Mouse (Mus musculus): ENCODE measurements around the gene Ces1g. TPM values are rescaled to one million over a fixed set of nuclear protein-coding genes. Genes with fewer than 3 reads are reported as not detected.

The Ces1g gene
- polyA plus RNA-seq, 1 experiment from 2014 or later, result 3.7 TPM

DNA sequence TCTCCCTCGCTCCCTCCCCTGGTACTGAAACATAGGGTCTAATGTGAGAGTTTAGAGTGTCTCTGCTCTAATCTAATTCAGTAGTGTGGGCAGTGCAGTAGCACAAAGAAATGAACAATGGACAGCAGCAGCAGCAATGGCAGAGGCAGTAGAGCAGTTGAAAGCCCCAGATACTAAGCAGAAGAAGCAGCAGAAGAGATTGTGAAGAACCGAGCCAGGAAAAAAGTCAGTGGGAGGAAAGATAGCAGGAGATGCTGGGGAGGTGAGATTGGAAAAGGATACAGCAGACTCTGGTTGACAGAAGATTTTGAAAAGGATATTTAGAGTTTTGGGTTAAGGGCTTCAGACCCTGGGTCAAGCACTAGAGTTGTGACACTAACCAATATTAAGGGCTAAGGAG is 21.6 kb downstream of the Ces1g start:
- ATAC-seq (ENCODE audit: low read depth), result no peak
- no peak overlapping the region for H3K9ac ChIP-seq (ENCODE audit: low read depth, low read length)
- no peak overlapping the region for H3K27ac ChIP-seq (ENCODE audit: low read length)
- WGBS (ENCODE audit: insufficient replicate concordance), result 59% methylated on average over 2 of the region's 2 CpGs
- no peaks in the 10 kb centered on the region for H3K36me3 ChIP-seq (ENCODE audit: control insufficient read depth, insufficient read depth)
- no peaks in the 10 kb centered on the region for H3K27me3 ChIP-seq (ENCODE audit: control insufficient read depth, insufficient read depth, low read depth, low read length)
- H3K9me3 ChIP-seq (replicated peaks; ENCODE audit: control insufficient read depth, low read length), result no peaks in the 10 kb centered on the region
- no peak overlapping the region for H3K4me2 ChIP-seq (ENCODE audit: low read depth, low read length)
- no peaks in the 10 kb centered on the region for H3K4me1 ChIP-seq (ENCODE audit: control insufficient read depth, low read depth, low read length)
- no peak overlapping the region for H3K4me3 ChIP-seq (ENCODE audit: low read depth, low read length)

DNA sequence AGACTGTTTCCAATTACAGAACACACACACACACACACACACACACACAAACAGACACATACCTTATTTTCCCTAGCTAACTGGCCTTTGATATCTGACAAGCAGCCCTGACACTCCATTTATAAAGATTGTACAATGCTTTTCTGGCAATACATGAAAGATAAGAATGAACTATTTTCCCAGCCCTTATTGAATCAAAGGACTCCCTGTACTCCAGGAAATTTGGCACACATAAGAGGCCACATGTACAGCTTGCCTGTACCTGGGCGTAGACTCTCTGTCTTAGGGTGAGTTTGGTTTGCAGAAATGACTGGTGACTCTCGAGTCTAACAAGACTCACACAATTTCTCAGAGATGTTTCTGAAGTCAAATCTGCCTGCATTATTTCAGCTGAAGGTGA is 53.2 kb downstream of the Ces1g start:
- WGBS (ENCODE audit: insufficient replicate concordance), result 57% methylated on average over 2 of the region's 2 CpGs
- no peak for ATAC-seq (ENCODE audit: low read depth)
- no peaks in the 10 kb centered on the region for H3K27me3 ChIP-seq (ENCODE audit: control insufficient read depth, insufficient read depth, low read depth, low read length)
- no peaks in the 10 kb centered on the region for H3K4me1 ChIP-seq (ENCODE audit: control insufficient read depth, low read depth, low read length)
- H3K36me3 ChIP-seq (ENCODE audit: control insufficient read depth, insufficient read depth), result no peaks in the 10 kb centered on the region
- no peak overlapping the region for H3K4me2 ChIP-seq (ENCODE audit: low read depth, low read length)
- no peak overlapping the region for H3K27ac ChIP-seq (ENCODE audit: low read length)
- H3K4me3 ChIP-seq (ENCODE audit: low read depth, low read length), result no peak overlapping the region
- H3K9ac ChIP-seq (ENCODE audit: low read depth, low read length), result no peak overlapping the region
- H3K9me3 ChIP-seq (replicated peaks; ENCODE audit: control insufficient read depth, low read length), result no peaks in the 10 kb centered on the region

DNA sequence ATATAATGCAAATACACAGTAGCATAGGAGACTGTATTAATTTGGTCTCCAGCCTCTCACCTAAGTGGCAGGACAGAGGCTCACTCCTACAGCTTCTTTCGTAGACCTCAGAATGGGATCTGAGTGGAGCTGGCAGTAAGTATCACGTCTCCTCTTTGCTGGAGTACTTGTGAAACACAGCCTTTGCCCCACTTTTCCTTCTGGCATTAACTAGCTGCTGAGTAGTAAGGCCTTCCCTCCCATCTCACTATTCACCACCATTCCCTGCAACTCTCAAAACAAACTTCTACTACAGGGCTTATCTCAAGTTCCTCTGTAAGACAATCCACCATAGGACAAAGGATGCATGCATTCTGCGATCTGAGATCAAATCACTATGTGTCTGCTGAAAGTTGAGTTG is 54.8 kb downstream of the Ces1g start:
- no peak for ATAC-seq (ENCODE audit: low read depth)
- H3K36me3 ChIP-seq (ENCODE audit: control insufficient read depth, insufficient read depth), result no peaks in the 10 kb centered on the region
- no peak overlapping the region for H3K9ac ChIP-seq (ENCODE audit: low read depth, low read length)
- no peaks in the 10 kb centered on the region for H3K4me1 ChIP-seq (ENCODE audit: control insufficient read depth, low read depth, low read length)
- no peaks in the 10 kb centered on the region for H3K9me3 ChIP-seq (replicated peaks; ENCODE audit: control insufficient read depth, low read length)
- no peaks in the 10 kb centered on the region for H3K27me3 ChIP-seq (ENCODE audit: control insufficient read depth, insufficient read depth, low read depth, low read length)
- H3K4me3 ChIP-seq (ENCODE audit: low read depth, low read length), result no peak overlapping the region
- H3K27ac ChIP-seq (ENCODE audit: low read length), result no peak overlapping the region
- H3K4me2 ChIP-seq (ENCODE audit: low read depth, low read length), result no peak overlapping the region
- WGBS (ENCODE audit: insufficient replicate concordance), result 48% methylated on average over 3 of the region's 3 CpGs

DNA sequence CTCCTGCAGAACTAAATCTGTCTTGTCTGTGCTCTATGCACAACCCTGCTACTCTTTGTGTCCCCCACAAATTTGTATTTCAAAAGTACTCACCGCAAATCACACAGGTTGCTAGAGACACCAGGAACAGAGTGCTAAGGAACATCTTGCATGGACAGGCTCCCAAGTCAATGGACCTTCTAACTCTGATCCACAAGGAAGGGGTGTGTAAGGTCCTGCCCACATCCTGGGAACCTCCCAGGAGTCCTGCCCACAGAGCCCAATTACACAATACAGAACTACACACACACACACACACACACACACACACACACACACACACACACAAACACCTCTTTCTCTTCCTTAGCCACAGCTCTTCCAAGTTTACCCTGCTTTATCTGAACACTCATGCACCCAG is 57.6 kb downstream of the Ces1g start, which contains the start of gene Ces1f:
Ces1f (minus strand) TSS at position 192 of the 400 bp plus-strand sequence.
- Histone ChIP-seq H3K36me3 (ENCODE audit: control insufficient read depth, insufficient read depth) (no peaks in the 10 kb centered on the region), H3K27ac (ENCODE audit: low read length) (no peak within 1 kb of the TSS), H3K4me3 (ENCODE audit: low read depth, low read length) (no peak within 1 kb of the TSS), H3K27me3 (ENCODE audit: control insufficient read depth, insufficient read depth, low read depth, low read length) (no peaks in the 10 kb centered on the region), H3K4me1 (ENCODE audit: control insufficient read depth, low read depth, low read length) (no peaks in the 10 kb centered on the region), H3K9me3 (replicated peaks; ENCODE audit: control insufficient read depth, low read length) (no peaks in the 10 kb centered on the region), H3K9ac (ENCODE audit: low read depth, low read length) (no peak within 1 kb of the TSS), H3K4me2 (ENCODE audit: low read depth, low read length) (no peak within 1 kb of the TSS)
- no peak for ATAC-seq (ENCODE audit: low read depth)
- 76% methylated on average over 1 of the region's 1 CpGs for WGBS (ENCODE audit: insufficient replicate concordance)

DNA sequence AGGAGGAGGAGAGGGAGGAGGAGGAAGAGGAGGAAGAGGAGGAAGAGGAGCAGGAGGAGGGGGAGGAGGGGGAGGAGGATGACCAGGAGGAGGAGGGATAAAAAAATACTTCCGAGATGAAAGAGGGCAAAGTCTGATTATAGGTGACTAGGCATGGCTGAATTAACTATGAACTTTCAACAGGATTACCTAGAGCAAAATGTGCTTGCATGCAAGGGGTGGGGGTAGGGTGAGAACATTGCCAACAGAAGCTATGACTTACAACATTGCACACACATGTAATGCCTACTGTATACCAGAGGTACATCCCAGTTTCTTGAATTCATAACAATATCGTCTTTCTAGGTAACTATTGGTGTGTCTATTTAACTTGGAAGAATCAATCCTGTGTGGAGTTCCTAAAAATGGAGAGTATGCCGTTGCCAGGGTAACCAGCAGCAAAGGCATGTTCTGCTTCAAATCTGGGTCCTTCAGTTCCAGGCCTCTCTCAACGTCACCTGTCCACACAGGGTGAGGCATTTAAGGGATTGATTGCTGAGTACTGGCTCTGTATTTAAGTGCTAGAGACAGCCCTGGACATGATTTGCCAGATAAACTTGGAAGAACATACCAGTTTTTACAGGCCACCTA is 58.8 kb downstream of the Ces1g start:
- Histone ChIP-seq H3K27me3 (ENCODE audit: control insufficient read depth, insufficient read depth, low read depth, low read length) (no peaks in the 10 kb centered on the region), H3K4me3 (ENCODE audit: low read depth, low read length) (no peak overlapping the region), H3K36me3 (ENCODE audit: control insufficient read depth, insufficient read depth) (no peaks in the 10 kb centered on the region), H3K27ac (ENCODE audit: low read length) (no peak overlapping the region), H3K4me2 (ENCODE audit: low read depth, low read length) (no peak overlapping the region), H3K9ac (ENCODE audit: low read depth, low read length) (no peak overlapping the region), H3K4me1 (ENCODE audit: control insufficient read depth, low read depth, low read length) (no peaks in the 10 kb centered on the region), H3K9me3 (replicated peaks; ENCODE audit: control insufficient read depth, low read length) (no peaks in the 10 kb centered on the region)
- ATAC-seq (ENCODE audit: low read depth), result no peak
- 53% methylated on average over 4 of the region's 4 CpGs for WGBS (ENCODE audit: insufficient replicate concordance)

DNA sequence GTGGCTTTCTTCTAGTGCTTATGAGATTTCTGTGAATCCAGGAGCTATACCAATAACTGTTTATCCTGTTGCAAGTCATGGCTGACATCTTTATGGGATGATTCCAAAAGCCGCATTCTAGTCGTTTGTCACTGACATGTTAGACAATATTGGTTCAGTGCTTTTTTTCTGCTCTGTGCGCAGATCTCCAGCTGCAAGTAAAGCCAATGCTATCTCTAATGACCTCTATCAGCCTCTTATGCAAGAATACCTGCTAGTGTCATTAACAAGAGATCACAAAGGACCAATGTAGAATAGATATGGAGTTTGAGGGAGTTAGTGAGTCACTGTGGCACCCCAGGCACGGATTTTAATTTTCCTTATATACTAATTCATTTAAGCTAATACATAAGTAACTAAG is 62.5 kb downstream of the Ces1g start:
- no peak overlapping the region for H3K4me3 ChIP-seq (ENCODE audit: low read depth, low read length)
- 66% methylated on average over 4 of the region's 4 CpGs for WGBS (ENCODE audit: insufficient replicate concordance)
- no peaks in the 10 kb centered on the region for H3K4me1 ChIP-seq (ENCODE audit: control insufficient read depth, low read depth, low read length)
- no peak overlapping the region for H3K27ac ChIP-seq (ENCODE audit: low read length)
- H3K27me3 ChIP-seq (ENCODE audit: control insufficient read depth, insufficient read depth, low read depth, low read length), result no peaks in the 10 kb centered on the region
- ATAC-seq (ENCODE audit: low read depth), result no peak
- H3K9ac ChIP-seq (ENCODE audit: low read depth, low read length), result no peak overlapping the region
- no peak overlapping the region for H3K4me2 ChIP-seq (ENCODE audit: low read depth, low read length)
- H3K36me3 ChIP-seq (ENCODE audit: control insufficient read depth, insufficient read depth), result no peaks in the 10 kb centered on the region
- H3K9me3 ChIP-seq (replicated peaks; ENCODE audit: control insufficient read depth, low read length), result no peaks in the 10 kb centered on the region

DNA sequence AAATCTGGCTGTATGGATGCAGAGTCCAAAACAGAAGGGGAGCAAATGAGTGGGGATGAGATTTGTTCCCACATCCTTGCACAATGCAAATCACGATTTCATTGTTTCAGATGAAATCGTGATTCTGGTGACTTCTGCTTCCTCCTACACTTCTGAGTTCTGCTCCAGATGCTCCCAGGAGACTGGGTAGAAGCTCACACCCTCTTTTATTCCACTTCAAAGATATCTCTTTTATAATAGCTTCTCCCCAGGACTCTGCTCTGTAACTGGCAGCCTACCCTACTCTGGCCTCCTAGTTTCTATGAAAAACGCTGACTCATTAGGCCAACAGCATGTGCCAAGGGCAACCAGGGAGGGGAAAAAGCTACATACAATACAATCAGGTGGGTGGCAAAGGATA is 63.8 kb downstream of the Ces1g start:
- Histone ChIP-seq H3K9me3 (replicated peaks; ENCODE audit: control insufficient read depth, low read length) (no peaks in the 10 kb centered on the region), H3K4me2 (ENCODE audit: low read depth, low read length) (no peak overlapping the region), H3K36me3 (ENCODE audit: control insufficient read depth, insufficient read depth) (no peaks in the 10 kb centered on the region), H3K27me3 (ENCODE audit: control insufficient read depth, insufficient read depth, low read depth, low read length) (no peaks in the 10 kb centered on the region), H3K4me1 (ENCODE audit: control insufficient read depth, low read depth, low read length) (no peaks in the 10 kb centered on the region), H3K4me3 (ENCODE audit: low read depth, low read length) (no peak overlapping the region), H3K9ac (ENCODE audit: low read depth, low read length) (no peak overlapping the region), H3K27ac (ENCODE audit: low read length) (no peak overlapping the region)
- 61% methylated on average over 3 of the region's 3 CpGs for WGBS (ENCODE audit: insufficient replicate concordance)
- ATAC-seq (ENCODE audit: low read depth), result no peak

DNA sequence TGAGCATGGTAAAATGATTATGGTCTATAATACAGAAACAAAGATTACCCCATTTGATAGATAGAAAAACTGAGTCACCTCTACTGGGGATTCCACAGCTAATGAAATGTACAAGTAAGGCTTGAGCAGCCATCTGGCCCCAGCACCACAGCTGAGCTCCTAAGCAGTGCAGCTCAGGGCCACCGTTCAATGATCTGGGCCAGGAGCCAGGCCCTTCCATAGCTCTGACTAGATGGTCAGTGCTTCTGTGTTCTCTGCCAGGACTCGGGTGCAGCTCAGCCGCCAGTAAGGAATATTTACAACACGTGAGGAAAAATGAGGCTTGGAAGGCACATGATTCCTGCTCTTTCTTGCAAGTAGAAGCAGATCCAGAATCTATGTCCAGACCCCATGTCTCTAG is 64.4 kb downstream of the Ces1g start:
- Histone ChIP-seq H3K4me2 (ENCODE audit: low read depth, low read length) (no peak overlapping the region), H3K36me3 (ENCODE audit: control insufficient read depth, insufficient read depth) (no peaks in the 10 kb centered on the region), H3K9me3 (replicated peaks; ENCODE audit: control insufficient read depth, low read length) (no peaks in the 10 kb centered on the region), H3K27ac (ENCODE audit: low read length) (no peak overlapping the region), H3K4me3 (ENCODE audit: low read depth, low read length) (no peak overlapping the region), H3K4me1 (ENCODE audit: control insufficient read depth, low read depth, low read length) (no peaks in the 10 kb centered on the region), H3K9ac (ENCODE audit: low read depth, low read length) (no peak overlapping the region), H3K27me3 (ENCODE audit: control insufficient read depth, insufficient read depth, low read depth, low read length) (no peaks in the 10 kb centered on the region)
- WGBS (ENCODE audit: insufficient replicate concordance), result 62% methylated on average over 4 of the region's 4 CpGs
- no peak for ATAC-seq (ENCODE audit: low read depth)

DNA sequence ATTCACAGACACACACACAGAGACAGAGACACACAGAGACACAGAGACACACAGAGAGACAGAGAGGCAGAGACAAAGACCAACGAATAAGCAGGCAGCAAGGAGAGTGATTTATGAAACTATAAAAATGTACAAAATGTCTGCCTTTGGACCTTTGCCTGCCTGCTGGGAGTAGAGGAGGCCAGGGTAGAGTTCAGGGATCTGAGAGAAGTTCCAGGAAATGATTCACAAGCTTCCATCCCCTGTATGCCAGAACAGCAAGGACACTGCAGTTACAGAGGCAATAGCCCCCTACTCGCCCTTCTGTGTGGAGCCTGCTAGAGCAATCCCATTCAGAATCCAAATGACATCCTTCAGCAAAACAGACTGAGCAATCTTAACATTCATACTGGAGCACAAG is 75.7 kb downstream of the Ces1g start:
- 44% methylated on average over 2 of the region's 2 CpGs for WGBS (ENCODE audit: insufficient replicate concordance)
- ATAC-seq (ENCODE audit: low read depth), result no peak
- Histone ChIP-seq H3K4me3 (ENCODE audit: low read depth, low read length) (no peak overlapping the region), H3K9ac (ENCODE audit: low read depth, low read length) (no peak overlapping the region), H3K36me3 (ENCODE audit: control insufficient read depth, insufficient read depth) (no peaks in the 10 kb centered on the region), H3K27ac (ENCODE audit: low read length) (no peak overlapping the region), H3K4me2 (ENCODE audit: low read depth, low read length) (no peak overlapping the region), H3K27me3 (ENCODE audit: control insufficient read depth, insufficient read depth, low read depth, low read length) (no peaks in the 10 kb centered on the region), H3K9me3 (replicated peaks; ENCODE audit: control insufficient read depth, low read length) (no peaks in the 10 kb centered on the region), H3K4me1 (ENCODE audit: control insufficient read depth, low read depth, low read length) (no peaks in the 10 kb centered on the region)
